Mouse (Mus musculus) granulocyte monocyte progenitor cell, adult 5-6 weeks (primary cell): ENCODE results near the gene Zkscan17. TPM values are rescaled to one million over a fixed set of nuclear protein-coding genes. Genes with fewer than 3 reads are reported as not detected.
"Not testable (repeated sequence)": the region's sequence is repeated elsewhere in the genome, so short reads cannot be mapped to it uniquely, and the experiment has no call there.

Experiments used
- ATAC-seq: replicated peaks from 2 replicates; pipeline ENCODE4 v1.8.0; 2016; ENCODE audit warnings: mild to moderate bottlenecking, moderate TSS enrichment, inconsistent platforms; ENCODE audit not compliant: poor library complexity, severe bottlenecking
- total RNA-seq, 2 experiments: library from RNA; stranded (forward) in 1 of 2; stranded (reverse) in 1 of 2; fragments of 200-712, 200-1000 nt in 1 of 2; fragments of >200 nt in 1 of 2; fragmentation: Nextera tagmentation in 1 of 2; gene quantifications; 2 replicates each; pipeline ENCODE4 v1.2.3; 2014 to 2017

The Zkscan17 gene
- 20.8 and 24.8 TPM in 2 replicates for total RNA-seq (2014; fragmentation: Nextera tagmentation)
- total RNA-seq (2017), result 9.0 and 11.1 TPM in 2 replicates

DNA sequence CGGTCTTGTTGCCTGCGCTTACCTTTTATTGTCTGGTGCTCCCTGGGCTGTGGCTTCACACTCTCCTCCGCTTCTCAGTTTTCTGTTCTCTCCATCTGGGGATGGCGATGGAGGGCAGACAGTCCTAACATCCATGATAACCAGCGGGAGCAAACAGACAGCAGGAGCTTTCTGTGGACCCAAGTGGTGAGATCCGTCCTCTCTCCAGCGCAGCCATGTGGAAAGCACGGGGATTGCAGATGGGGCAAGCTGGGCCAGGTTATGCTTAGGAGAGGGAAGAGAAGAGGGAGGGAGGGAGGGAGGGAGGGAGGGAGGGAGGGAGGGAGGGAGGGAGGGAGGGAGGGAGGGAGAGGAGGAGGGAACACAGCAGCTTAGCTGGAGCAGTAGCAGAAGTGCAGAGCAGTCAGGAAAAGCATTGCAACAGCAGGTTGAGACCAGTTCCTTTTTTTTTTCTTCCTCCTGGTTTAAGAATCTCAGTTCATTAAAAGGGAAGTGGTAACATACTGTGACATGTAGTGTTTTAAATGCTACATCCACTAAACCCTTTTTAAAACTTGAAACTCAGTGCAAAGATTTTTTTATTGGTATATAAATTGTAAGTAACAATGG is at the start of gene Zkscan17:
Gene Zkscan17 (minus strand): TSS at position 280 of the 609 bp plus-strand sequence.
- peak; percentile 81 for ATAC-seq

DNA sequence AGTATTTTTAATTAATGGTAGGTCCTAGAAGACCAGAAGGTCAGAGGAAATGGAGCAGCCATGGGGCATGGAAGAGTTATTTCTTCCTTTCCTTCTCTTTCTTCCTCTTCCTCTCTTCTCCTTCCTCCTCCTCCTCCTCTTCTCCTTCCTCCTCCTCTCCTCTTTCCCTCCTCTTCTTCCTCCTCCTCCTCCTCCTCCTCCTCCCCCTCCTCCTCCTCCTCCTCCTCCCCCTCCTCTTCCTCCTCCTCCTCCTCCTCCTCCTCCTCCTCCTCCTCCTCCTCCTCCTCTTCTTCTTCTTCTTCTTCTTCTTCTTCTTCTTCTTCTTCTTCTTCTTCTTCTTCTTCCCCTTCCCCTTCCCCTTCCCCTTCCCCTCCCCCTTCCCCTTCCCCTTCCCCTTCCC is 49.6 kb upstream of the Zkscan17 start, which contains the start of gene Olfr222:
Gene Olfr222 (minus strand): TSS at position 101 of the 400 bp plus-strand sequence.
- not testable (repeated sequence) for ATAC-seq

DNA sequence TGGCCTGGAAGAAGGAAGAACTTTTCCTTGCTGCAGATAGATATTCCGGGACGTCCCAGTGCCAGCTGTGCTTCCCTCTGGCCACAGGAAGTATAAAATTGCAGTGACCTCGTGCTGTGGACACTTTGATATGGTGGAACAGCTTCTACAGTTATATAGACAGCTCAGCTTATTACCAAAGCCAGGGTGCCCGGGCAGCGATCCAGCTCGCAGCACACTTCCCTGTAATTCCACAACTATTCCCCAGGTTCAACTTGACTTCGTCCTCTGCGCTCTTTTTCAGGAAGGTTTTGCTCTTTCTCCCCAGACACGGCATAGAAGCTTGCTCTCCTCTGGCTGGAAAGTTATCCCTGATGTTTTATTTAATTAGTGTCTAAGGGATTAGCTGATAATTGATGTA is 49.2 kb upstream of the Zkscan17 start:
- no peak for ATAC-seq

DNA sequence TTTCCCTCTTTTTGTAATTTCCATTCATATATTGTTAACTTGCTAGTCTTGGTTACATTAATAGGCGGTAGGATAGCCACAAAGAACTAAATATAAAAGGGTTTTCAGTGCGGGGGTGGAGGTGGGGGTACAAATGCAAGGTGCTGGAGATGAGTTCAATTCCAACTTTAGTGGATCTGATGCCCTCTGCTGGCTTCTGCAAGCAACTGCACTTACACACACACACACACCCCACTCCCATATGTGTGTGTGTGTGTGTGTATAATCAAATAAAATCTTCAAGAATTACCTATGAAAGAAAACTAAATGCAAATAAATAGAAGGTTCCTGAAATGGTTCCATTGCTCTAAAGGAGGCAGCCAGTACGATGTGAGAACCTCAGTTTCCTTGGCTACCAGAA is 42.8 kb upstream of the Zkscan17 start:
- ATAC-seq, result peak; percentile 69

DNA sequence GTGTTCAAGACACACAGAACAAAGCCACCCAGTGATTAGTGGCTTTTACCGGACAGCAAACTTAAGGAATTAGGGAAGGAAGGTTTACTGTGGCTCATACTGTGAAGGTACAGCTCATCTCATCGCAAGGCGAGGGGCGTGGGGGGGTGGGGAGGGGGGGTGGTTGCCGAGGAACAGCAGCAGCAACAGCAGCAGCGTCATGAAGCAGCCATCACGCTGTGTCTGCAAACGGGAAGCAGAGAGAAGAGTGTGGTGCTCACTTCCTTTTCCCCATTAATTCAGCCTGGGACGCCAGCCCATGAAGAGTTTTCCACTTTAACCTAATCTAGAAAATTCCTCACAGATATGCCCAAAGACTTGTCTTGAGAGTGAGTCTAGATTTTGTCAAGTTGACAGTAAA is 36.3 kb upstream of the Zkscan17 start:
- peak; percentile 72 for ATAC-seq

DNA sequence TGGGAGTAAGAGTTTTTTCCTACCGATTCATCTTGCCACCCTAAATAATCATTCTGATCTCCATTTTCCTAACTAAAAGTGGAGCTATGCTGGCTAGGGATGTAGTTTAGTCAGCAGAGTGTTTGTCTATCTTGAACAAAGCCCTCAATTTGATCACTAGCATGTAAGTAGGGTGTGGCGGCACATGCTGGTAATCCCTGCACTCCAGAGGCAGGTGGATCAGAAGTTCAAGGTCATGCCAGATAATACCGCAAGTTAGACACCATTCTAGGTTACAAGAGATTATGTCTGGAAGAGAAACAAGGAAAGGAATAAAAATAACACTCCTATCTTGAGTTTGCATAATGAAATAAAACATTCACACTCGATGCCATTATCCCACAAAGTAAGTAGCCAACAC is 35.8 kb upstream of the Zkscan17 start:
- ATAC-seq, result no peak

DNA sequence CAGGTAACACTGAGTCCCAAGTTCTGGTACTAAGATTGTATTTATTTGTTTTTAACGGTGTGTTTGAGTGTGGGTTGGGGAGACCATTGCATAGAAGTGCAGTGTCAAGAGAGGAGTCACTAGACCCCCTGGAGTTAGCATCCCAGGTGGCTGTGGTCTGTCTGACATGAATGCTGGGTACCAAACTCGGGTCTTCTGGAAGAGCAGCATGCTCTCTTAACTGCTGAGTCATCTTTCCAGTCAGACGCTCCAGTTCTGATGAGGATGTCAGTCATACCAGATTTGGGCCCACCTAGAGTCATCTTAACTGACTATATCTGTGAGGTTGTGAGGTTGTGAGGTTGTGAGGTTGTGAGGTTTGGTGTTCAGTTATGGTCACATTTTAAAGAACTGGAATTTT is 34.4 kb upstream of the Zkscan17 start:
- no peak for ATAC-seq

DNA sequence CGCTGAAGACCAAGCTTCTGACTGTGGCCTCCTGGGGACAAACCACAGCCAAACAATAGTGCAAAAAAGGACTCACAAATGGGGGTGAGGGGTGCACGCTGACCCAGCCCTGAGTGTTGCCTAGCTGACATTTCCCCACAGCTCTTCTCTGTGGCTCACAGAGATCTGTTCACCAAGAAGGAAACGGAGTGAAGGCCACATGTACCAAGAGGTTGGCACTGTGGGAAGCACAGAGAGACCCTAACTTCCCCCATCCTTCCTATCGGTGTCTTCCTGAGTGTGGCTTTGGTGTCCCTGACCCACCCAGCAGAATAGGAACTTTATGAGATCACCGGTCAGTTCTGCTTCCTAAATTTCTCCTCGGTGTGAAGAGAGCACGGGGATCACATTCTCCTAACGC is 28.0 kb upstream of the Zkscan17 start:
- peak; percentile 72 for ATAC-seq

DNA sequence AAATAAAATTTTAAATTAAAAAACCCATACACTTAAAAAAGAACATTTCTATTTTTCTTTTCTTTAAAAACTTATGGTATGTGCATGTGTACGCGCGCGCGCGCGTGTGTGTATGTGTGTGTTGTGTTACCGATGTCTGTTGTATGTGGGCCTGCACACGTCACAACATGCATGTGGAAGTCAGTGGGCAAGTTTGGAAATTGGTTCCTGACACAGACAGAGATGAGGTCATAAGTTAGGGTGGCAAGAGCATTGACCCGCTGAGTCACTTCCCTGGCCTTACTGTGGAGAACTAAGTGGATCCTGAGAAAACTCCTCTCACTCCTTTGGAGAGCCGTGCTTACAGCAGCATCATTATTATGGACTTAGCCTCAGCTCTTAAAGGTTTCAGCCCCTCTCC is 27.6 kb upstream of the Zkscan17 start:
- ATAC-seq, result peak; percentile 49

DNA sequence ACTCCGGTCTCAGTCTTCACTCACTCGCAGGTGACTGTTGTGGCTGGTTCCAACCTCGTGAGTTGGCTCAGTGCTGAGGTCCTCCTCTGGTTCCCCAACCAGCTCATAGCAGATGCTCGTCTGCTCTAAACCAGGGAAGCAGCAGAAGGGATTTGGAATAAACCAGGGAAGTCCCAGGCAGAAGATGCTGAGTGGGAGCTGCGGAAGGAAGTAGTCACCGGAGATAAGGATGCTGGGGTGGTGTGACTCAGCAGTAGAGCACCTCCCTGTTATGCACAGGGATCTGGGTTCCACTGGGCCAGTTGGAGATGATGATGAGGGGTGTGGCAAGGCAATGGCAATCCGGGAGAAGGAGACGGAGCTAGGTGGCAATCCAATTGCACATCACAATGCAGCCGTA is 17.5 kb upstream of the Zkscan17 start:
- ATAC-seq, result no peak

DNA sequence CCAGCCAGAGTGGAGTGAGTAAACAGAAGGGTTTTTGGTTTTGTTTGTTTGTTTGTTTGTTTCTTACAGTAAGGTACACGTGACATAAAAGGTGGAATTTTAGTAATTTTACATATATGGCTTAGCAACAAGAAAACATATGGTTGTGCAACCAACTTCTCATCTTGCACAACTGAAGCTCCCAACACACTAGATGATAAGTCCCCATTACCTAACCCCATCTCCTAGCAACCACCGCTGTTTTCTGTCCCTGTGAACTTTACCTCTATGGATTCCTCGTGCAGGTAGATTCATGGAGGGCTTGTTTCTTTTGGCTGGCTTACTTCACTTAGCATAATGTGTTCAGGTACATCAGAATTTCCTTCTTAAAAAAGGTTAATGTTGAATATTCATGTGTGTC is 16.8 kb upstream of the Zkscan17 start:
- peak; percentile 30 for ATAC-seq

DNA sequence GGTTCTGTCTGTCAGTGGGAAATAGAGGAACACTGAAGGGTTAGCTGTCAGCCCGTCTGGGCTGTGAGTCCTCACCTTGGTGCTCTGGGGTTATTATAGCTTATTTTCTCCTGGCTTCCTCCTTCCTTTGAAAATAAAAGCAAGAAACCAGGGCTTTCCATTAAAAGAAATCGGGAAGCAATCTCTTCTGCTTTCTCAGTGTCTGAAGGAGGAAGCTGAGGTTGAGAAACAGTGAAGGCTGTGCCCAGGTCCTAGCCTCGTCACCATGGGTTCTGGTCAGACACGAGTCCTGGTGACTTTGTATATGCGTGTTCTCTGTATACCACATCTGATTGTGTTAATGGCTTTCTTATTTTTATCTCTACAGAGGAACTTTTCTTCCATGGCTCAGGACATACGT is 15.9 kb upstream of the Zkscan17 start:
- ATAC-seq, result peak; percentile 54

DNA sequence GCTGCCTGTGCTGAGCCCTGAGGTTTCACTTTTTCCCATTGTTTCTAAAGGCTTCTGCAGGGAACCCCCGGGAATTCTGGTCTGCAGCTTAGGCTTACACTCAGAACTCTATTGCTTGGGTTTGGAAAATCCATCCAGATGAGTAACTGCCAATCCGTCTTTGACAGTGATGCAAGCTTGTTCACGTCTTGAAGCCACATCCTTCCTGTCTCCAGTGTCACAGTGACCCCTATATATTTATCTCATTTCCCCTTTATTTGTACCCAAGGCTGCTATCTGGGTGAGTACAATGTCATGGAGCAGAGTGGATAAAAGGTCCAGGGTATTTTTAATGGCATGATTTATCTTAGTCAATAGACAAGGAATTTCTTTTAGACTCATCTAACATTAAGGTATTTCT is 14.8 kb upstream of the Zkscan17 start, which contains the start of gene Nlrp3:
Gene Nlrp3 (plus strand): TSS at position 245 of the 400 bp plus-strand sequence.
- ATAC-seq, result peak; percentile 63

DNA sequence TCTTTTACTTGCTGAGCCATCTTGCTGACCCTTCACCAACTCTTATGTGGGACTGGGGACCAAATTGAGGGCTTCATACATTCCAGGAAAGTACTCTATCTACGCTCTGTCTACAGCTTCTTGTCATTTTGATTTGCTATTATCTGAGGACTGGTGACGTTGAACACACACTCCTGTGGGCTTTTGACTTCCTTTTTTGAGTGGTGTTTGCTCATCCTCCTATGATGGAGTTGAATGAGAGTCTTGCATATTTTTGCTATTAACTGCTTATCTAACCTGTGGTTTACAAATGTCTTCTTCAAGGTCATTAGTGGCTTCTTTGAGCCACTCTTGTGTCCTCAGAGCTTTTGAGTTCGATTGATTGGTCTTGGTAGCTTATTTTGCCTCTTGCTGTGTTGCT is 13.6 kb upstream of the Zkscan17 start:
- peak; percentile 18 for ATAC-seq

DNA sequence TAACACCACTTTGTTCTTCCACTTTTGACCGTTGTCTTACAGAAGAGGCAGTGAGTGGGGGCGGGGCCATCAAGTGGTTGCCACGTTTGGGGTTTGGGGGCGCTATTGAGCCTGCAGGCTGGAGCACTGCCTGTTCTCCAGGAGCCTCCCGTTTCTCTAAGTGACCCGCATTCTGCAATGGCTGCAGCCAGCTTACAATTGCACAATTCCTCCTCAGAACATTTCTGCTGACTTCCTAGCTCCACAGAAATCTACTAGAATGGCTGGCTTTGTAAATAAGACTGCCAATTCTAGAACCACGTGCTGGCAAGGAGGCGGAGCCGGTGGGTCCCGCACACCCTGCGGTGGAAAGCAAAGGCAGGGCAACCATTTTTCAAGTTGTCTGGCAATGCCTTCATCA is 11.8 kb upstream of the Zkscan17 start:
- peak; percentile 54 for ATAC-seq

DNA sequence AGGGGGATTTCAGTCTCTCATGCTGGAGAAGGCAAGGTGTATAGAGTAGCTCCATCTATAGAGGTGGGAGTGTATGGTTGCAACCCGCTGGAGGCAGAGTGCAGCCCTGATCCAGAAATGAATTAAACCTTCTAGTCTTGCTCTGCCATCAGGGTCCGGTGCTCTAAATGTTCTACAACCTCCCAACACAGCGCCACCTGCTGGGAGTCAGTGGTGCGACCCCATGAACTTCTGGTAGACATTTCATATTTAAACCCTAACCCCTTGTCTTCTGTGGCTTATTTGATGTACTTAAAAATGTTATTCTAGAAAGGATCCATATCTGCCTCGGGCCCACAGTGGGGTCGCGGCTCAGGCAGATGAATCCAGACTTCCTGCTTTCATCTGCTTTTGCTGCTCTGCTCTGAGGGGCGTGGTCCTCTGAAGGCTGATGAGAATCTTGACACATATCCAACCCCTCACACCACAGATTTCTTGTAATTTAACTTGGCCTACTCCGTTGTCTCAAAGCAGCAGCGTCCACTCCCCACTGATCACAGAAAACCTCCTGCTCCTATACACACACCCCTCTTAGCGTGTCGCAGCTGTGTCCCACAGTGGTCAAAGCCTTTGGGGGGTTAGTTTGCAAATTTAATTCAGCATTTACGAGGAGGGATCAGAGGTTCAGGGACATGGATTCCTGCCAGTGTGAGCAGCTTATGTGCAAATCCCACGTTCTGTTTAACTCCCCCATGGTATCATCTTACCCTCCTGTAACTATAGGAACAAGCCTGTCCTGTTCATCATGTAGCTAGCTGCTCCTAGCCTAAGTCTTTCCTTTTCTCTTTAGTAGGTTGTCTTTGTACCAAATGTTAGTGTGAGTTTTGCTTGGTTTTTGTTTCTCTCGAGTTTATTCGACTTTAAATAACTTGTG is 10.9 kb upstream of the Zkscan17 start:
- ATAC-seq, result no peak

DNA sequence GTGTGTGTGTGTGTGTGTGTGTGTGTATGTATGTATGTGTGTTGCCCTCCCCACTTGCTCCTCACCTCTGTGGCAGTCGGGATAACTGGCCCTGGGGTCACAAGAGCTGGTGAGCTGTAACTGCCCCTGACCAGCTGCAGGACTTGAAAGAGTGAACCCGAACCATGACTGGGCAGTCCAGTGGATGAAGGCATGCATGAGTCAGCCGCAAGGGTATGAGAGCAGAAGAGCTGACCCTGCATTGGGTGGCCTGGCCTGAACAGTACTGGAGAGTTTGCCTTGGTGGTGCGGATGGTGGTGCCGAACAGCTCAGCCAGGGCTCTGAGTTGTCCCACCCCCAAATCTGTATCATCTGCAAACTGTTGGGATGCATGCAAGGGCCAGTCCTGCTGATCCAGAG is 5.0 kb upstream of the Zkscan17 start:
- no peak for ATAC-seq

DNA sequence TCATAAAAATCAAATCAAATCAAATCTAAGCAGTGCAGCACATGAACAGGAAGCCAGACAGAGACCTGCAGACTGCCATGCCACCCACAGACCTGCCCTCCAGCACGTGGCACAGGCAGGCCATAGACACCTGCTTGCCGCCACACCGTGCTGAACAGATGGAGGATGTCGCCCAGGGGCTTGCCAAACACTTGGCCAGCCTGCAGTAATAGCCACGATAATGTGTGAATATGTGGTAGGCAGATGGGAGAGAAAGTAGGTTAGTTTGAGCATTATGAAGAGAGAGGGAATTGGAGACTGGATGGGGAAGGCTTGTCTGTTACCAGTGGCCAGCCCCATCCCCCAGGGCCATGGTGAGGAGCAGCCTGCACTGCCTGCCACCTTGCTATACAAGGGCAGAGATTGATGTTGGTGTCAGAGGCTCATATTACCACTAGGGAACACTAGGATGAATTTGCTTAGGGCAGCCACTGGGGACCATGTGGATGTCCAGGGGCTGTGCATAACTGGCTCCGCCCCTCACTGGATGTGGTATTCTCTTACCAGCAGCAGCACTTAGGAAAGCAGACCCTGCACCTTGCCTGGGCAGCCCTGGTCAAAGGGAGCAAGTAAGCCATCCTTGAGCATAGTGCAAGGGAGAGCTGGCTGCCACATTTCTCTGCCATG is 4.5 kb upstream of the Zkscan17 start:
- no peak for ATAC-seq

DNA sequence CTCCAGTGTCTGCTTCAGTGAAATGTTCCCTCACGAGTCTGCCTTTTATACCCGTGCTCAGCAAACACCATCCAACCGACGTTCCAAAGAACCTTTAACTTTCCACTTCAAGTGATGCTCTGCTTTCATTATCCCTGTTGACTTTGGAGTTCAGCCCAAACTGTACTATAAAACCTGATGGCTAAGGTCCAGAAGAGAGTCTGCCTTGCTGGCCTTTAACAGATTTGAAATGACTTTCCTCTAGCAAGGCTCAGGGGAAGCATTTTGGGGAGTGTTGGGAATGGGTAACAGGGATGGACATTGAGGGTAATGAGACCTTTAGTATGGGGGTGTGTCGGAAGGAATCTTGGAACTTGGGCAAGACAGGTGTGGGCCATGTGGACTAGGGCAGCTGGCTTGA is 3.7 kb upstream of the Zkscan17 start:
- no peak for ATAC-seq

DNA sequence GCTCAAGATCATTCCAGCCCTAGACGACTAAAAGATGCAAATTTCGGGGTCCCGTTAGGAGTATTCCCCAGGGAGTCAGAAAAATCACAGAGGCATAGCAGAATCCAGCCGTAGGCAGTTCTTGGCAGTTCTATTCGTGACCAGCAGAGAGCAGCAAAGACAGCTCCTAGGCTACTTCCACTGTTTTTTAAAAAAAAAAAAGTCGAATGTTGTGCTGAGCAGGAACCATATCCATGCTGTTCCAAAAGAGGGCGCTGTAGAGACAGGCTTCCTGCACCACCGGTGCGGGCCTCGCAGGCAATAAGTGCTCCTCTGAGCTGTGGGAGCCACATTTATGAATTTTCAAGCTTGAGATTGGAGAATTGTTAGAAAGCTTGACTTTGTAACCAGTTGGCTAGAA is 1.3 kb downstream of the Zkscan17 start:
- ATAC-seq, result peak; percentile 72

DNA sequence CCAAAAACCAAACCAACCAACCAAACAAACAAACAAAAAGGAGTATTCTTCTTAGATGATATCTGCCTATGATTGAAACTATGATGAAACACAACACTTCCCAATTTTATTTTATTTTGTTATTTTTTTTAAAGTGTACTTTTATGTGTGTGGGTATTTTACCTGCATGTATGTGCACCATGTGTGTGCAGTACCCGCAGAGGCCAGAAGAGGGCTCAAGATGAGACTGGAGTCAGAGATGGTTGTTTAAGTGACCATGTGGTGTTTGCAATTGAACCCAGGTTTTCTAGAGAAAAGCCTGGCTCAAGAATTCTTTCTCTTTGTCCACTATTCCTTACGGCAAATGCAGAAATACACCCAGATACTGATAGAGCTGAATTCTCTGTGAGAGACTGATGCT is 2.4 kb downstream of the Zkscan17 start:
- ATAC-seq, result no peak
